Mouse (Mus musculus): Measurements from ENCODE around the gene Pgm5.

- TF ChIP-seq POLR2A (IDR thresholded peaks at IDR 0.05; ENCODE audit: borderline replicate concordance, extremely low read depth, low read depth, low read length): no peak
- TF ChIP-seq CTCF (IDR thresholded peaks at IDR 0.05; ENCODE audit: insufficient read depth, low read length): no peak
Measured at GRCm38 (mm10) chr19:24783736-24784135, 77.9 kb downstream of the Pgm5 start.

Measured in lung, adult 2 months (tissue).